In genomic region chr10:58447280-58447781, GRCm38 (mm10) we compare ENCODE assay signal across 8 mouse cellular contexts. TPM values are rescaled to one million over a fixed set of nuclear protein-coding genes. Genes with fewer than 3 reads are reported as not detected.
A peak's percentile ranks its signal among the peaks of the same experiment; 100 is the strongest.
DNase-seq lines count a peak whose midpoint lies in the region; ATAC-seq and TF ChIP-seq lines count a peak whose summit lies in the region.

No protein-coding gene starts in this region.

- peak overlapping the region; percentile 92 for H3K9ac ChIP-seq in heart, postnatal 0 days (replicated peaks; ENCODE audit: low read depth, low read length)
- H3K9ac ChIP-seq in liver, postnatal 0 days (replicated peaks) = peak overlapping the region; percentile 97

- H3K4me3 ChIP-seq in cerebellum, adult 2 months (replicated peaks; ENCODE audit: insufficient read depth, low read depth, low read length) = peak overlapping the region; percentile 68
- peak overlapping the region; percentile 92 for H3K4me3 ChIP-seq in thymus, adult 2 months (ENCODE audit: control insufficient read depth, insufficient read depth, low read length)
- peak overlapping the region; percentile 85 for H3K4me3 ChIP-seq in heart, postnatal 0 days (ENCODE audit: low read depth, low read length)
- H3K4me3 ChIP-seq in liver, postnatal 0 days (ENCODE audit: low read depth, low read length) = peak overlapping the region; percentile 80

- no peaks in the 10 kb centered on the region for H3K36me3 ChIP-seq in thymus, adult 2 months (ENCODE audit: control insufficient read depth, insufficient read depth, low read length)
- H3K36me3 ChIP-seq in heart, postnatal 0 days (replicated peaks; ENCODE audit: control insufficient read depth, insufficient read depth, low read length) = peaks cover 4% of the 10 kb centered on the region; the same call in 1 of the 2 replicates
- peaks cover 3% of the 10 kb centered on the region for H3K36me3 ChIP-seq in liver, postnatal 0 days (replicated peaks; ENCODE audit: insufficient read depth, low read length)

- peak overlapping the region; percentile 61 for H3K4me2 ChIP-seq in heart, postnatal 0 days (ENCODE audit: low read depth, low read length)
- H3K4me2 ChIP-seq in liver, postnatal 0 days (ENCODE audit: low read depth, low read length) = peak overlapping the region; percentile 72

- no peak for DNase-seq in cerebellum, adult 2 months
- no peak for DNase-seq in cerebellum, postnatal 25 days
- peak; percentile 61 for DNase-seq in thymus, adult 2 months
- DNase-seq in thymus, postnatal 4 days = no peak
- DNase-seq in heart, postnatal 0 days (ENCODE audit: low spot score) = peak; percentile 29
- no peak for DNase-seq in liver, postnatal 0 days
- peak; percentile 17 for DNase-seq in skeletal muscle tissue, adult 2 months (ENCODE audit: low read depth, low spot score)

- H3K27me3 ChIP-seq in cerebellum, adult 2 months (ENCODE audit: control insufficient read depth, insufficient read depth, low read length) = no peaks in the 10 kb centered on the region
- H3K27me3 ChIP-seq in thymus, adult 2 months (ENCODE audit: control insufficient read depth, insufficient read depth, low read length) = no peaks in the 10 kb centered on the region
- no peaks in the 10 kb centered on the region for H3K27me3 ChIP-seq in heart, postnatal 0 days (ENCODE audit: control insufficient read depth, insufficient read depth, low read length)
- no peaks in the 10 kb centered on the region for H3K27me3 ChIP-seq in liver, postnatal 0 days (ENCODE audit: insufficient read depth, low read length)

- WGBS in cerebellum, adult 2 months = under 1% methylated on average over 32 of the region's 32 CpGs
- WGBS in thymus, adult 2 months = 2% methylated on average over 32 of the region's 32 CpGs
- under 1% methylated on average over 24 of the region's 32 CpGs for WGBS in heart, postnatal 0 days
- WGBS in liver, postnatal 0 days (ENCODE audit: insufficient replicate concordance) = under 1% methylated on average over 32 of the region's 32 CpGs

- H3K9me3 ChIP-seq in heart, postnatal 0 days (replicated peaks; ENCODE audit: control insufficient read depth, low read length) = no peaks in the 10 kb centered on the region
- no peaks in the 10 kb centered on the region for H3K9me3 ChIP-seq in liver, postnatal 0 days (ENCODE audit: low read length)

- TF ChIP-seq EP300 in heart, postnatal 0 days (IDR thresholded peaks at IDR 0.05; ENCODE audit: low read depth) = no peak
- TF ChIP-seq EP300 in liver, postnatal 0 days (IDR thresholded peaks at IDR 0.05; ENCODE audit: low read depth) = no peak

- no peak for TF ChIP-seq CTCF in cerebellum, adult 2 months (IDR thresholded peaks at IDR 0.05; ENCODE audit: borderline replicate concordance, insufficient read depth, low read depth, low read length)
- TF ChIP-seq CTCF in thymus, adult 2 months (IDR thresholded peaks at IDR 0.05; ENCODE audit: borderline replicate concordance, control insufficient read depth, extremely low read depth, insufficient read depth, low read length, poor library complexity) = no peak
- TF ChIP-seq CTCF in heart, postnatal 0 days (IDR thresholded peaks at IDR 0.05; ENCODE audit: low read depth) = no peak
- TF ChIP-seq CTCF in liver, postnatal 0 days (IDR thresholded peaks at IDR 0.05; ENCODE audit: low read depth) = no peak

- no peaks in the 10 kb centered on the region for H3K4me1 ChIP-seq in cerebellum, adult 2 months (ENCODE audit: control insufficient read depth, insufficient read depth, low read length)
- H3K4me1 ChIP-seq in thymus, adult 2 months (replicated peaks; ENCODE audit: control insufficient read depth, insufficient read depth, low read length) = no peaks in the 10 kb centered on the region; the same call in 1 of the 2 replicates
- peaks cover 7% of the 10 kb centered on the region for H3K4me1 ChIP-seq in heart, postnatal 0 days (ENCODE audit: control insufficient read depth, insufficient read depth)
- H3K4me1 ChIP-seq in liver, postnatal 0 days (ENCODE audit: insufficient read depth) = peaks cover 14% of the 10 kb centered on the region

- no peak overlapping the region for H3K27ac ChIP-seq in cerebellum, adult 2 months (ENCODE audit: insufficient read depth, low read length)
- peak overlapping the region; percentile 77 for H3K27ac ChIP-seq in thymus, adult 2 months (ENCODE audit: control insufficient read depth, insufficient read depth, low read length)
- peak overlapping the region; percentile 97 for H3K27ac ChIP-seq in heart, postnatal 0 days (ENCODE audit: low read depth)
- peak overlapping the region; percentile 98 for H3K27ac ChIP-seq in liver, postnatal 0 days (ENCODE audit: low read depth)

- no peak for ATAC-seq in heart, postnatal 0 days (ENCODE audit: insufficient read depth, low read depth)
- no peak; the same call in 1 of the 2 replicates for ATAC-seq in liver, postnatal 0 days
- no peak for ATAC-seq in cerebellum, adult (ENCODE audit: insufficient number of reproducible peaks, low FRiP score, low TSS enrichment)

- no peak for TF ChIP-seq POLR2A in cerebellum, adult 2 months (IDR thresholded peaks at IDR 0.05; ENCODE audit: borderline replicate concordance, insufficient read depth, low read length)
- no peak for TF ChIP-seq POLR2A in thymus, adult 2 months (IDR thresholded peaks at IDR 0.05; ENCODE audit: control insufficient read depth, extremely low read depth, insufficient read depth, low read length, poor library complexity)

RNA-seq across cellular contexts. Expression of gene Ranbp2, which starts 0.6 kb away (rescaled TPM):
- polyA plus RNA-seq in cerebellum, adult 2 months (2012; rRNA removed) = 17.3 and 17.8 TPM in 2 replicates
- 7.1 and 7.5 TPM in 2 replicates for polyA plus RNA-seq in thymus, adult 2 months (2012; rRNA removed)
- total RNA-seq in heart, postnatal 0 days (2014; rRNA removed; ENCODE audit: low replicate concordance) = 31.8 and 32.9 TPM in 2 replicates
- polyA plus RNA-seq in heart, postnatal 0 days (2015; fragmentation: Nextera tagmentation; extraction: Ambion mirVana) = 7.9 and 8.8 TPM in 2 replicates
- polyA plus RNA-seq in liver, postnatal 0 days (2015; fragmentation: Nextera tagmentation; extraction: Ambion mirVana) = 8.7 and 9.6 TPM in 2 replicates

RNA-seq across cellular contexts. Expression of gene Ccdc138, which starts 50.4 kb away (rescaled TPM):
- 1.3 TPM in 2 replicates for polyA plus RNA-seq in cerebellum, adult 2 months (2012; rRNA removed)
- 1.1 and 1.2 TPM in 2 replicates for polyA plus RNA-seq in thymus, adult 2 months (2012; rRNA removed)
- 1.8 and 1.9 TPM in 2 replicates for total RNA-seq in heart, postnatal 0 days (2014; rRNA removed; ENCODE audit: low replicate concordance)
- polyA plus RNA-seq in heart, postnatal 0 days (2015; fragmentation: Nextera tagmentation; extraction: Ambion mirVana) = 2.8 TPM in 2 replicates
- polyA plus RNA-seq in liver, postnatal 0 days (2015; fragmentation: Nextera tagmentation; extraction: Ambion mirVana) = 1.7 TPM in 2 replicates

Comparison
In these comparisons a context has a peak if more than half of its experiments do, and no peak if none do; other contexts are left out.
1. DNase-seq: peak in thymus, adult 2 months (single experiment), heart, postnatal 0 days (single experiment) and skeletal muscle tissue, adult 2 months (single experiment); none in cerebellum, adult 2 months (0 of 2), cerebellum, postnatal 25 days (0 of 2), thymus, postnatal 4 days (single experiment) and liver, postnatal 0 days (single experiment).
2. Peak in every context shown above with its lines, with median percentiles within 50 percentile points of each other: H3K4me3 ChIP-seq.